Mouse (Mus musculus) kidney, postnatal 0 days (tissue): ENCODE results near the gene Pkd2. TPM values are rescaled to one million over a fixed set of nuclear protein-coding genes. Genes with fewer than 3 reads are reported as not detected.
A peak's percentile ranks its signal among the peaks of the same experiment; 100 is the strongest.

Source experiments
- ATAC-seq: fragments of 200-750 bp; cut with Nextera tagmentation; replicated peaks from 2 replicates; pipeline ENCODE4 v1.8.0; 2017; ENCODE audit warnings: low read depth, moderate number of reproducible peaks, moderate TSS enrichment, moderate library complexity; ENCODE audit not compliant: low FRiP score
- DNase-seq: peaks from one replicate; pipeline ENCODE4 v3.0.0-alpha.2; 2016; ENCODE audit warnings: low spot score
- H3K27ac ChIP-seq: fragments of 300-500 bp; sonication (generic); 2 replicates; pipeline ENCODE4 v1.5.1; 2014; ENCODE audit warnings: mild to moderate bottlenecking
- H3K27me3 ChIP-seq: fragments of 300-500 bp; sonication (generic); 2 replicates; pipeline ENCODE4 v1.6.1; 2014; ENCODE audit warnings: low read length, mixed read lengths; ENCODE audit not compliant: insufficient read depth
- H3K36me3 ChIP-seq: fragments of 300-500 bp; sonication (generic); 2 replicates; pipeline ENCODE4 v1.6.1; 2014; ENCODE audit warnings: low read length, mixed read lengths; ENCODE audit not compliant: insufficient read depth
- H3K4me1 ChIP-seq: fragments of 300-500 bp; sonication (generic); replicated peaks from 2 replicates; pipeline ENCODE4 v1.6.1; 2014; ENCODE audit warnings: antibody characterized with exemption, low read length, mixed read lengths; ENCODE audit not compliant: insufficient read depth
- H3K4me2 ChIP-seq: fragments of 300-500 bp; sonication (generic); 2 replicates; pipeline ENCODE4 v1.6.1; 2014; ENCODE audit warnings: mild to moderate bottlenecking, low read length, moderate library complexity, mixed read lengths
- H3K4me3 ChIP-seq: fragments of 300-500 bp; sonication (generic); replicated peaks from 2 replicates; pipeline ENCODE4 v1.5.1; 2014; ENCODE audit warnings: low read depth, low read length
- H3K9ac ChIP-seq: fragments of 300-500 bp; sonication (generic); 2 replicates; pipeline ENCODE4 v1.6.1; 2014; ENCODE audit warnings: low read depth, low read length
- H3K9me3 ChIP-seq: fragments of 300-500 bp; sonication (generic); replicated peaks from 2 replicates; pipeline ENCODE4 v1.6.1; 2016; ENCODE audit warnings: low read length, inconsistent platforms, mixed read lengths
- CTCF ChIP-seq: IDR thresholded peaks from 2 replicates; pipeline ENCODE4 v1.5.1; 2016; ENCODE audit warnings: antibody characterized with exemption, low read depth, mild to moderate bottlenecking, moderate library complexity
- WGBS: fragments of 180-500 bp; shearing (Covaris S2); extraction: QIAGEN DNeasy Blood & Tissue Kit; methylation state at CpG from one replicate; pipeline ENCODE4 v1.1.7; 2014; 5-methylcytosine and 5-hydroxymethylcytosine counted together
- polyA plus RNA-seq: library from polyadenylated mRNA; unstranded; fragments of >200 nt; fragmentation: Nextera tagmentation; extraction: Ambion mirVana; gene quantifications from 2 replicates; pipeline ENCODE4 v1.2.1, GENCODE M21; 2015

The Pkd2 gene
- polyA plus RNA-seq, 1 experiment from 2014 or later, result 17.4 TPM

GRCm38 (mm10) chr5:104468586-104468985, 9.3 kb downstream of the Pkd2 start:
- Histone ChIP-seq H3K36me3 (peaks cover 45% of the 10 kb centered on the region), H3K4me3 (no peak overlapping the region), H3K4me2 (no peak overlapping the region), H3K9ac (no peak overlapping the region), H3K27ac (no peak overlapping the region), H3K27me3 (no peaks in the 10 kb centered on the region), H3K4me1 (no peaks in the 10 kb centered on the region), H3K9me3 (no peaks in the 10 kb centered on the region)
- ATAC-seq (no peak), DNase-seq (no peak)
- WGBS, result 92% methylated on average over 5 of the region's 5 CpGs
- TF ChIP-seq CTCF, result no peak

DNA sequence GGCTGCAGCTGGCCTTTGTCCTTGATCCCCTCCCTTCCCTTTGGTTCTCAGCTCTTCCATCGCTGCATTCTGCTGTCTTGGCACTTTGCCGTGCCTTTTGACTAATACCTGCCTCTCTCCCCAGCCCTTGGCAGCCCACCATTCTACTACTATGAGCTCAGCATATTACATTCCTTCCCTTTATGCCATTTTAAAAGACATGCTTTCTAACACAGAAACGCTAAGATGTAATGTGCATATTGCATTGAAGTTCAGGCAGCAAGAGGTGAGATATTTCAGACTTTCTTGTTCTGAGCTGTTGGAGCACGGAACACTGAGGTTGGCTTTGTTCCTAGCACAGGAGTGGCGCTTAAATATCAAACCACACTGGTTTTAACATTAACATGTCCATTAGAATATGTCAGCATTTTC, 11.7 kb downstream of the Pkd2 start:
- H3K27me3 ChIP-seq, result no peaks in the 10 kb centered on the region
- H3K4me1 ChIP-seq, result no peaks in the 10 kb centered on the region
- no peak overlapping the region for H3K4me2 ChIP-seq
- H3K9me3 ChIP-seq, result no peaks in the 10 kb centered on the region
- 0 out of 2 replicates have a peak overlapping the region, but pooled peaks have one; percentile 50 for H3K27ac ChIP-seq
- no peak overlapping the region for H3K4me3 ChIP-seq
- no peak for TF ChIP-seq CTCF
- WGBS, result 62% methylated on average over 5 of the region's 5 CpGs
- peak; percentile 4 for DNase-seq
- no peak overlapping the region for H3K9ac ChIP-seq
- ATAC-seq, result 0 out of 2 replicates have a peak, but pooled peaks have one; percentile 59
- H3K36me3 ChIP-seq, result peaks cover 35% of the 10 kb centered on the region

DNA sequence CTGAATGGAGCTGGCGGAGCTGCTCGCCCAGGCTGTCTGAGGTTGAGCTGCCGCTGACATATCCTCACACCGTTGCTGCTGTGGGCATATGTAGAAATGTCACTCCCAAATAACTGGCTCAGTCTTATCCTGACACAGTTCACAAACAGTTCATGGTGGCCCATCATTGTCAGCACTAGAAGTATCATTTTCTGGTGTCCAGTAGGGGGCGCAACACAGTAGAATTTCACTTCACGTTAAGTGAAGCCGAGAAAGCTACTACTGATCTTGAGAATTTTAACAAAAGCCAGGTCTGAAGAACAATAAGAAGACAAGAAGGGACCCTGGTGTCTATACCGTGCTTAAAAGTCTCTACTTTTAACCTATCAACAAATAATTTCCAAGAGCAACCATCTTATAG, 13.1 kb downstream of the Pkd2 start:
- H3K9ac ChIP-seq, result no peak overlapping the region
- WGBS, result 95% methylated on average over 8 of the region's 8 CpGs
- H3K4me3 ChIP-seq, result no peak overlapping the region

GRCm38 (mm10) chr5:104480367-104480766, 21.1 kb downstream of the Pkd2 start:
- H3K9ac ChIP-seq, result no peak overlapping the region
- TF ChIP-seq CTCF, result no peak
- no peaks in the 10 kb centered on the region for H3K27me3 ChIP-seq
- DNase-seq, result peak; percentile 3
- H3K4me3 ChIP-seq, result no peak overlapping the region
- 75% methylated on average over 7 of the region's 7 CpGs for WGBS
- H3K4me2 ChIP-seq, result no peak overlapping the region
- H3K4me1 ChIP-seq, result no peaks in the 10 kb centered on the region
- ATAC-seq, result peak; percentile 68
- H3K9me3 ChIP-seq, result no peaks in the 10 kb centered on the region
- peaks cover 68% of the 10 kb centered on the region for H3K36me3 ChIP-seq
- H3K27ac ChIP-seq, result no peak overlapping the region

More for the DNA sequence above, 13.1 kb downstream of the Pkd2 start:
- Histone ChIP-seq H3K27me3 (no peaks in the 10 kb centered on the region), H3K27ac (no peak overlapping the region), H3K36me3 (peaks cover 31% of the 10 kb centered on the region), H3K4me1 (no peaks in the 10 kb centered on the region), H3K4me2 (no peak overlapping the region), H3K9me3 (no peaks in the 10 kb centered on the region)
- DNase-seq, result peak; percentile 9
- no peak for ATAC-seq
- peak; percentile 44; the same call in 1 of the 2 replicates for TF ChIP-seq CTCF

- Histone ChIP-seq H3K4me2 (no peak overlapping the region), H3K4me3 (no peak overlapping the region), H3K9ac (no peak overlapping the region), H3K27ac (no peak overlapping the region), H3K27me3 (no peaks in the 10 kb centered on the region), H3K9me3 (no peaks in the 10 kb centered on the region), H3K36me3 (peaks cover 66% of the 10 kb centered on the region), H3K4me1 (no peaks in the 10 kb centered on the region)
- TF ChIP-seq CTCF, result no peak
- WGBS, result 68% methylated on average over 8 of the region's 8 CpGs
- no peak for ATAC-seq
- DNase-seq, result no peak
These were observed 23.6 kb downstream of the Pkd2 start for GRCm38 (mm10) chr5:104482856-104483255.

GRCm38 (mm10) chr5:104491561-104491960, 32.3 kb downstream of the Pkd2 start:
- 46% methylated on average over 5 of the region's 5 CpGs for WGBS
- H3K36me3 ChIP-seq, result peaks cover 41% of the 10 kb centered on the region

DNA sequence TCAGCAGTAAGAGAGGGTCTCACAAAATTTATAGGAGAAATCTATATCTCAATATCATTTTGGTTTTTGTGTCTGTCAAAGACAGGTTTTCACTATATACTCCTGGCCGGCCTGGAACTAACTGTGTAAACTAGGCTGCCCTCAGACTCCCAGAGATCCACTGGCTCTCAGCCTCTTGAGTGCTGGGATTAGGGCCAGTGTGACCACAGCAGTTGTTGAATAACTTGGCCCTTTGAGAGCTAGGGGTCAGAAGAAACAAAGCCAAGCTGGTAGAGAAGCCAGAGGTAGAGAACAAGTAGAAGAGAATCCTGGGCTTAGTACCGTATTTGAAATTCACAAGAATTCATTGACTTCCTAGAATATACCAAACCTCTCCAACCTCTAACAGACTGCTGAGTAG, 45.6 kb downstream of the Pkd2 start:
- Histone ChIP-seq H3K27ac (no peak overlapping the region), H3K9ac (no peak overlapping the region), H3K4me3 (no peak overlapping the region), H3K27me3 (no peaks in the 10 kb centered on the region), H3K9me3 (no peaks in the 10 kb centered on the region), H3K4me1 (peaks cover 6% of the 10 kb centered on the region; the same call in 1 of the 2 replicates), H3K36me3 (peaks cover 26% of the 10 kb centered on the region), H3K4me2 (no peak overlapping the region)
- DNase-seq, result no peak
- WGBS, result 95% methylated on average over 2 of the region's 2 CpGs
- no peak for ATAC-seq
- no peak for TF ChIP-seq CTCF

More at GRCm38 (mm10) chr5:104491561-104491960, 32.3 kb downstream of the Pkd2 start:
- H3K4me1 ChIP-seq, result no peaks in the 10 kb centered on the region
- H3K4me3 ChIP-seq, result no peak overlapping the region
- no peak overlapping the region for H3K4me2 ChIP-seq
- DNase-seq (no peak), ATAC-seq (no peak)
- H3K27me3 ChIP-seq, result no peaks in the 10 kb centered on the region
- no peak for TF ChIP-seq CTCF
- no peak overlapping the region for H3K27ac ChIP-seq
- H3K9ac ChIP-seq, result no peak overlapping the region
- no peaks in the 10 kb centered on the region for H3K9me3 ChIP-seq
